Mouse (Mus musculus) heart, embryonic 15.5 days (tissue): ENCODE results near the gene Slain2. TPM values are rescaled to one million over a fixed set of nuclear protein-coding genes. Genes with fewer than 3 reads are reported as not detected.

Experiments used
- ATAC-seq: fragments of 200-750 bp; cut with Nextera tagmentation; replicated peaks from 2 replicates; pipeline ENCODE4 v1.8.0; 2017; ENCODE audit warnings: low read depth, moderate TSS enrichment; ENCODE audit not compliant: insufficient number of reproducible peaks, insufficient read depth, low FRiP score
- H3K27ac ChIP-seq: fragments of 300-500 bp; sonication (generic); 2 replicates; pipeline ENCODE4 v1.5.1; 2015; ENCODE audit warnings: mild to moderate bottlenecking, inconsistent platforms
- H3K27me3 ChIP-seq: fragments of 300-500 bp; sonication (generic); 2 replicates; pipeline ENCODE4 v1.6.1; 2015; ENCODE audit warnings: inconsistent platforms
- H3K36me3 ChIP-seq: fragments of 300-500 bp; sonication (generic); 2 replicates; pipeline ENCODE4 v1.6.1; 2015; ENCODE audit warnings: mild to moderate bottlenecking, inconsistent platforms
- H3K4me1 ChIP-seq: fragments of 300-500 bp; sonication (generic); replicated peaks from 2 replicates; pipeline ENCODE4 v1.6.1; 2015; ENCODE audit warnings: inconsistent platforms
- H3K4me2 ChIP-seq: fragments of 300-500 bp; sonication (generic); 2 replicates; pipeline ENCODE4 v1.6.1; 2015; ENCODE audit warnings: inconsistent platforms, mild to moderate bottlenecking, moderate library complexity
- H3K4me3 ChIP-seq: fragments of 300-500 bp; sonication (generic); 2 replicates; pipeline ENCODE4 v1.5.1; 2015; ENCODE audit warnings: mild to moderate bottlenecking, inconsistent platforms
- H3K9ac ChIP-seq: fragments of 300-500 bp; sonication (generic); 2 replicates; pipeline ENCODE4 v1.6.1; 2015; ENCODE audit warnings: mild to moderate bottlenecking, inconsistent platforms
- H3K9me3 ChIP-seq: fragments of 300-500 bp; sonication (generic); replicated peaks from 2 replicates; pipeline ENCODE4 v1.6.1; 2016; ENCODE audit warnings: inconsistent platforms
- WGBS: fragments of 180-500 bp; shearing (Covaris S2); methylation state at CpG from one replicate; pipeline ENCODE4 v1.1.7; 2015; ENCODE audit warnings: mixed read lengths; 5-methylcytosine and 5-hydroxymethylcytosine counted together
- polyA plus RNA-seq: library from polyadenylated mRNA; unstranded; fragments of >200 nt; fragmentation: Nextera tagmentation; extraction: Ambion mirVana; gene quantifications from 2 replicates; pipeline ENCODE4 v1.2.1, GENCODE M21; 2015

Slain2 gene
- polyA plus RNA-seq, 1 experiment from 2014 or later = 22.5 TPM

GRCm38 (mm10) chr5:72882412-72882765, 31.7 kb upstream of the Slain2 start:
- Histone ChIP-seq H3K4me2 (no peak overlapping the region), H3K9me3 (no peaks in the 10 kb centered on the region), H3K36me3 (no peaks in the 10 kb centered on the region), H3K27me3 (no peaks in the 10 kb centered on the region), H3K9ac (no peak overlapping the region), H3K4me1 (peaks cover 18% of the 10 kb centered on the region), H3K27ac (peak overlapping the region; percentile 78), H3K4me3 (no peak overlapping the region)
- WGBS = 20% methylated on average over 2 of the region's 2 CpGs
- ATAC-seq = peak; percentile 92

DNA sequence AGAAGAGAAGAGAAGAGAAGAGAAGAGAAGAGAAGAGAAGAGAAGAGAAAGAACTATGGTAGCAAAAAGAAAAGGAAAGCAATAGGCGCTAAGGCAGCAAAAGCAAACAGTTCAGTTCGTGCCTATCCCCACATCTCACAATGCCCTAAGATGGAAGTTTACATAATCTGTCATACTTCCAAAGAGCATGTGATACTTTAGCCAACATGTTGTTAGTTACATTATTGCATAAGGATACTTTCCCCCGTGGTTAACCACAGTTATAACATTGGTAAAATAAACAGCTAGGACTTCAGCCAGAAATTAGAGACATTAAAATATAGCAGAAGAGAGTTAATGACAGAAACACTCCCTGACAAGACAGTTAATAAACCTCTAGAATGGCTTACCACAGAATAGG, 30.4 kb upstream of the Slain2 start:
- no peak overlapping the region for H3K4me2 ChIP-seq
- H3K4me1 ChIP-seq = peaks cover 16% of the 10 kb centered on the region
- H3K27me3 ChIP-seq = no peaks in the 10 kb centered on the region
- H3K36me3 ChIP-seq = no peaks in the 10 kb centered on the region
- 76% methylated on average over 3 of the region's 3 CpGs for WGBS
- no peak for ATAC-seq
- no peak overlapping the region for H3K4me3 ChIP-seq
- H3K9ac ChIP-seq = no peak overlapping the region
- H3K9me3 ChIP-seq = no peaks in the 10 kb centered on the region
- no peak overlapping the region for H3K27ac ChIP-seq

- WGBS = 80% methylated on average over 19 of the region's 19 CpGs
- H3K27ac ChIP-seq = no peak overlapping the region
- H3K27me3 ChIP-seq = no peaks in the 10 kb centered on the region
- no peak overlapping the region for H3K9ac ChIP-seq
- no peak for ATAC-seq
- H3K9me3 ChIP-seq = no peaks in the 10 kb centered on the region
- no peak overlapping the region for H3K4me3 ChIP-seq
- no peak overlapping the region for H3K4me2 ChIP-seq
- no peaks in the 10 kb centered on the region for H3K36me3 ChIP-seq
- H3K4me1 ChIP-seq = peaks cover 9% of the 10 kb centered on the region; the same call in 1 of the 2 replicates
These were observed 27.5 kb upstream of the Slain2 start for GRCm38 (mm10) chr5:72886458-72887222.

- H3K27me3 ChIP-seq = no peaks in the 10 kb centered on the region
- H3K9ac ChIP-seq = no peak overlapping the region
- no peaks in the 10 kb centered on the region for H3K36me3 ChIP-seq
- H3K4me2 ChIP-seq = no peak overlapping the region
- no peak overlapping the region for H3K4me3 ChIP-seq
- no peak for ATAC-seq
- H3K9me3 ChIP-seq = no peaks in the 10 kb centered on the region
- 0 out of 2 replicates have a peak, but pooled peaks cover 8% of the 10 kb centered on the region for H3K4me1 ChIP-seq
- 87% methylated on average over 7 of the region's 7 CpGs for WGBS
- no peak overlapping the region for H3K27ac ChIP-seq
These were observed 25.8 kb upstream of the Slain2 start for GRCm38 (mm10) chr5:72888260-72888659.

DNA sequence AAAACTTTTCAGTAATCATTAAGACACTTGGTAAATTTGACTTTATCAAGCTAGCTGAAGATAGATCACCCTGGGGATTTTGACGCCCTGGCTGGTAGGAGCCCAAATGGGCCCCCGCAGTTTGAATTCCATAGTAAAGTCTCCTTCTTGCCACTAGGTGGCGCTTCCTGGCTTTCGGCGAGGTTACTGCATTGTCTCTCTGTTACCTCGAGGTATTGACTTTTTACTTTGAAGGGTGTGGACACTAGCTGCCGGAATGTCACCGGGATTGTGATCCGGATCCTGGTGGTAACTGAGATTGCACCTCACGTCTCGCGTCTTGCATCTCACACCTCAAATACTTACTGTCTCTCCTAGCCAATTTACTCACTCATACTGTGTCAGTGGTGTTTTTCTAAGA, 22.6 kb upstream of the Slain2 start:
- Histone ChIP-seq H3K4me3 (no peak overlapping the region), H3K36me3 (no peaks in the 10 kb centered on the region), H3K27ac (no peak overlapping the region), H3K4me2 (peak overlapping the region; percentile 29; the same call in 1 of the 2 replicates), H3K9me3 (no peaks in the 10 kb centered on the region), H3K9ac (no peak overlapping the region), H3K4me1 (peaks cover 21% of the 10 kb centered on the region), H3K27me3 (no peaks in the 10 kb centered on the region)
- peak; percentile 56 for ATAC-seq
- 2% methylated on average over 12 of the region's 12 CpGs for WGBS

GRCm38 (mm10) chr5:72893987-72894386, 20.1 kb upstream of the Slain2 start:
- ATAC-seq = no peak
- no peaks in the 10 kb centered on the region for H3K27me3 ChIP-seq
- H3K4me1 ChIP-seq = peaks cover 30% of the 10 kb centered on the region
- no peaks in the 10 kb centered on the region for H3K36me3 ChIP-seq
- no peaks in the 10 kb centered on the region for H3K9me3 ChIP-seq
- no peak overlapping the region for H3K9ac ChIP-seq
- no peak overlapping the region for H3K27ac ChIP-seq
- 61% methylated on average over 5 of the region's 5 CpGs for WGBS
- H3K4me3 ChIP-seq = no peak overlapping the region
- no peak overlapping the region for H3K4me2 ChIP-seq

GRCm38 (mm10) chr5:72895261-72895660, 18.8 kb upstream of the Slain2 start:
- Histone ChIP-seq H3K9me3 (no peaks in the 10 kb centered on the region), H3K9ac (no peak overlapping the region), H3K27me3 (no peaks in the 10 kb centered on the region), H3K4me2 (no peak overlapping the region), H3K4me3 (no peak overlapping the region), H3K27ac (peak overlapping the region; percentile 82), H3K36me3 (no peaks in the 10 kb centered on the region), H3K4me1 (peaks cover 30% of the 10 kb centered on the region)
- WGBS = 82% methylated on average over 11 of the region's 11 CpGs
- no peak for ATAC-seq

DNA sequence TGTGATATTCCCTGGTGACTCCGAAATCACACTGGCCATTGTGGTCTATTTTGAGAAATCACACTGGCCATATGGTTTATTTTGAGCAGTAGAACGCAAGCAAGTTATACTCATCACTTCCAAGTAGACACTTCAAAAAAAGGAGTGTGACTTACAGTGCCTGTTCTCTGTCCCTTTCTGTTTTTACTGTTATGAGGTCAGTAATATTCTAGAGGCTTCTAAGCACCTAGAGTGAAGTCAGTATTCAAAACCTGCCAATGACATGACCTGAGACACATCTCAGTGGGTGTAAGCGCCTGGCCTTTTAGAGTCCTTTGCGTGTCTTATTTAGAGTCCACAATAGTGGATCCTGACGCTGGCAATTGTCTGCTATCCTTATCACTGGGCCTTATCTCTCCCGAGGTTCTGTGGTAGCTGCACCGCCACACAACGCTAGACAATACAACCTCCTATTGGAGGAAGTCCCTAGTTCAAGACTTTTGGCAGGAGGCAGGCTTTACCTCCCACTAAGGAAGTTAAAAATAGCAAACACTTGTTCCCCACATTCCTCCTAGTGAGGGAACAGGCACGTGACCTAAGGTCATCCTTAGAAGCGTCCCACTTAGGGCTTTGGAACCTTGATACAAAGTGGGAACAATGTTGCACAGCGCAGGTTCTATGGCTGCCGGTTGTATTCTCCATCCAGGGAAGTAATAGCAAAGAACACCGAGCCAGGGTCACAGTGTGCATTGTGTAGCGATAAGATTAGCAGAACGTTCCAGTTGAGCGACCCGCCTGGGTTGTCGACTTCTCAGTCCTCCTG, 17.4 kb upstream of the Slain2 start:
- no peak overlapping the region for H3K9ac ChIP-seq
- 22% methylated on average over 18 of the region's 18 CpGs for WGBS
- H3K27me3 ChIP-seq = no peaks in the 10 kb centered on the region
- H3K27ac ChIP-seq = peak overlapping the region; percentile 82
- H3K4me3 ChIP-seq = no peak overlapping the region
- no peaks in the 10 kb centered on the region for H3K9me3 ChIP-seq
- no peaks in the 10 kb centered on the region for H3K36me3 ChIP-seq
- H3K4me1 ChIP-seq = peaks cover 29% of the 10 kb centered on the region
- peak overlapping the region; percentile 9 for H3K4me2 ChIP-seq
- ATAC-seq = peak; percentile 79

DNA sequence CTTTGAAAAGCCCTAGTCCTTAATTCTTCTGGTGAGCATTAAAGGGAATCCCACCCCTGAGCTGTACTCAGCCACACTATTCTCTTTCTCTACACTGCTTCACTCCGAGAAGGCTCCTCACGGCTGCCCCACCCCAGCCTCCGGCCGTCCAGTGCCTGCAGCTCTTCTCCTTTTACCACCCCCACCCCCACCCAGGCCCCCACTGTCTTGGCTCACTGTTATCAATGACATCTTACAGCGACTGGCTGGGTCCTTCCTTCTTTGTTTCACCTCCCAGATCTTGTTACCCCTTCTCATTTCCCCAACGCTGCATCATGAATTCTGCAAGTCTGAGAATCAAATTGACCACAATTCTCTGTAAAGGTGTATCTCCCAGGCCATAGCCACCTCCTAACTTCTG, 16.1 kb upstream of the Slain2 start:
- 42% methylated on average over 6 of the region's 6 CpGs for WGBS

GRCm38 (mm10) chr5:72899255-72899654, 14.8 kb upstream of the Slain2 start:
- no peaks in the 10 kb centered on the region for H3K36me3 ChIP-seq
- WGBS = 63% methylated on average over 8 of the region's 8 CpGs
- ATAC-seq = no peak
- no peak overlapping the region for H3K4me3 ChIP-seq
- no peaks in the 10 kb centered on the region for H3K9me3 ChIP-seq
- peaks cover 44% of the 10 kb centered on the region for H3K4me1 ChIP-seq
- no peak overlapping the region for H3K27ac ChIP-seq
- no peak overlapping the region for H3K4me2 ChIP-seq
- H3K27me3 ChIP-seq = no peaks in the 10 kb centered on the region
- no peak overlapping the region for H3K9ac ChIP-seq

More for the DNA sequence above, 16.1 kb upstream of the Slain2 start:
- ATAC-seq = no peak
- Histone ChIP-seq H3K9ac (no peak overlapping the region), H3K27me3 (no peaks in the 10 kb centered on the region), H3K9me3 (no peaks in the 10 kb centered on the region), H3K36me3 (no peaks in the 10 kb centered on the region), H3K4me3 (no peak overlapping the region), H3K4me1 (peaks cover 37% of the 10 kb centered on the region), H3K4me2 (no peak overlapping the region), H3K27ac (peak overlapping the region; percentile 82)

DNA sequence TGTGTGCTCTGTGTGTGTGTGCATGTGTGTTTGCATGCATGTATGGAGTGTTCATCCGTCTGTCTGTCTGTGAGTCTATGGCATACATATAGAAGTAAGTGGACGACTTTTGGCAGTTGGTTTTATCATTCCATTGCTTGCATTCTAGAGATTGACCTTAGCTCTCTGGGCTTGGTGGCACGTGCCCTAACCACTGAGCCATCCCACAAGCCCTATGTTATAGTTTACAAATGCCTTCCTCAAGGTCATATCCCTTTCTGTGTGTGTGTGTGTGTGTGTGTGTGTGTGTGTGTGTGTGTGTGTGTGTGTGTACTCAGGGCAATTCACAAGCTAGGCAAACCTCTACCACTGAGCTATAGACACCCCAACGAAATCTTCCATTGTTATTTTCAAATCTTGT, 12.2 kb upstream of the Slain2 start:
- no peaks in the 10 kb centered on the region for H3K27me3 ChIP-seq
- 80% methylated on average over 4 of the region's 4 CpGs for WGBS
- no peaks in the 10 kb centered on the region for H3K9me3 ChIP-seq
- no peaks in the 10 kb centered on the region for H3K36me3 ChIP-seq
- peaks cover 35% of the 10 kb centered on the region for H3K4me1 ChIP-seq
- no peak for ATAC-seq
- no peak overlapping the region for H3K27ac ChIP-seq
- no peak overlapping the region for H3K4me2 ChIP-seq
- H3K9ac ChIP-seq = no peak overlapping the region
- H3K4me3 ChIP-seq = no peak overlapping the region
